ENCODE assay signal across 20 mouse cellular contexts in genomic region chr3:83011565-83011964, GRCm38 (mm10). TPM values are rescaled to one million over a fixed set of nuclear protein-coding genes. Genes with fewer than 3 reads are reported as not detected.
"Had no signal": no experiment of that assay in that cellular context is flagged by ENCODE, and none has a peak within 500 bp of the region (broad histone marks: within the 10 kb centered on the region; RNA-seq: fewer than 3 reads in every experiment).

No protein-coding gene starts in this region.

- H3K27ac ChIP-seq: kidney, postnatal 0 days; limb, embryonic 10.5 days; neural tube, embryonic 13.5 days had no signal

- H3K4me1 ChIP-seq: neural tube, embryonic 13.5 days had no signal

- ATAC-seq: intestine, postnatal 0 days had no signal

- H3K36me3 ChIP-seq: limb, embryonic 10.5 days; neural tube, embryonic 13.5 days had no signal

- DNase-seq: kidney, adult 8-10 months; kidney, postnatal 36 days; lung, embryonic 14.5 days; lung, postnatal 10 days; lung, postnatal 4 days; retina, postnatal 1 day; right cerebral cortex, postnatal 4 days; spleen, adult 18-20 months; thymus, adult 18-20 months; thymus, postnatal 14 days had no signal

- H3K9ac ChIP-seq: lung, embryonic 14.5 days; neural tube, embryonic 13.5 days had no signal

- H3K9me3 ChIP-seq: limb, embryonic 10.5 days; neural tube, embryonic 13.5 days had no signal

- H3K4me3 ChIP-seq: limb, embryonic 10.5 days; neural tube, embryonic 13.5 days had no signal

- H3K27me3 ChIP-seq: neural tube, embryonic 13.5 days had no signal

- H3K4me2 ChIP-seq: lung, embryonic 14.5 days; midbrain, embryonic 11.5 days; neural tube, embryonic 13.5 days had no signal

RNA-seq across cellular contexts. Expression of gene Fgg, which starts 4.0 kb away (rescaled TPM):
- total RNA-seq: layer of hippocampus, postnatal 10 days; left cerebral cortex, adult 18-20 months; left cerebral cortex, postnatal 10 days; megakaryocyte, adult 5-6 weeks had no signal
- polyA plus RNA-seq: lung, embryonic 14.5 days; midbrain, embryonic 11.5 days; neural tube, embryonic 13.5 days had no signal

RNA-seq across cellular contexts. Expression of gene Fga, which starts 14.3 kb away (rescaled TPM):
- total RNA-seq: layer of hippocampus, adult 18-20 months; left cerebral cortex, adult 18-20 months; left cerebral cortex, postnatal 10 days; megakaryocyte, adult 5-6 weeks had no signal
- polyA plus RNA-seq: limb, embryonic 10.5 days; midbrain, embryonic 11.5 days had no signal

RNA-seq across cellular contexts. Expression of gene Fgb, which starts 38.1 kb away (rescaled TPM):
- total RNA-seq: layer of hippocampus, adult 18-20 months; layer of hippocampus, postnatal 10 days; left cerebral cortex, adult 18-20 months; left cerebral cortex, postnatal 10 days; megakaryocyte, adult 5-6 weeks had no signal
- polyA plus RNA-seq: limb, embryonic 10.5 days; midbrain, embryonic 11.5 days had no signal
